Mouse (Mus musculus) lung, postnatal 14 days (tissue): ENCODE results near the gene Ankrd44.
A peak's percentile ranks its signal among the peaks of the same experiment; 100 is the strongest.

Experiments used
- DNase-seq: peaks from one replicate; pipeline ENCODE4 v3.0.0; 2021

Gene Ankrd44

GRCm38 (mm10) chr1:54882856-54883467 lies 43.2 kb downstream of the Ankrd44 start:
- no peak for DNase-seq

DNA sequence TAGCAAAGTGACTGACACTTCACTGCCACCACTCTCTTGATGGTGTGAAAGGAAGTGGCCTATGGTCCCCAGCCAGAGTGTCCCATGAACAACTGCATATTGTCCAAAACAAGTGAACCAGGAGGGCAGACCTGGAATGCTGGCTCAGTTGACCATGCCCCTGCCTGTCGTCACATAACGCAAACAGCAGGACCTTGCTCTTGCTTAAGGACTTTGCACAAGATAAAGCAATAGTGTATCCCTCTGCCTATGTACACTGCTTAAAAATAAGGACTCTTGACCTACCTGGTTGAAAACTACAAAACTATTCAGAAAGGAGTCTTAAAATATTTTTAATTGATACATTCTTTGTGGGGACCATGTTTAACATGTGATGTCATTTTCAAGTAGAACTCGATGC lies 44.7 kb downstream of the Ankrd44 start:
- no peak for DNase-seq

GRCm38 (mm10) chr1:54877423-54878073 lies 48.6 kb downstream of the Ankrd44 start:
- no peak for DNase-seq

DNA sequence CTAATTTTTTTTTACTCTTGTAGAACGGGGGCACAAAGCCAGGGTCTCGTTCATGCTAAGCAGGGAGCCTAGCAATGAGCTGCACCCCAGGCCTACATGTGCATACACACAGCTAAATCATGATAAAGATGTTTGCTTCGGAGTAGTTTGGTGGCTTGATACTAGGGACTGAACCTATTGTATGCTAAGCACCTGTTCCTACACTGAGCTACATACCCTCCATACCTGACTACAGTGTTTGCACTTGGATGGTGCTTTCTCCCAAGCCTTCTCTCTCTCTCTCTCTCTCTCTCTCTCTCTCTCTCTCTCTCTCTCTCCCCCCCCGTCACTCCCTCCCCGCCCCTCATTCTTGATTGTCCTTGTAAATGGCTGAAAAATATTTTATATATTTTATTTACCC lies 49.2 kb downstream of the Ankrd44 start:
- DNase-seq: no peak

DNA sequence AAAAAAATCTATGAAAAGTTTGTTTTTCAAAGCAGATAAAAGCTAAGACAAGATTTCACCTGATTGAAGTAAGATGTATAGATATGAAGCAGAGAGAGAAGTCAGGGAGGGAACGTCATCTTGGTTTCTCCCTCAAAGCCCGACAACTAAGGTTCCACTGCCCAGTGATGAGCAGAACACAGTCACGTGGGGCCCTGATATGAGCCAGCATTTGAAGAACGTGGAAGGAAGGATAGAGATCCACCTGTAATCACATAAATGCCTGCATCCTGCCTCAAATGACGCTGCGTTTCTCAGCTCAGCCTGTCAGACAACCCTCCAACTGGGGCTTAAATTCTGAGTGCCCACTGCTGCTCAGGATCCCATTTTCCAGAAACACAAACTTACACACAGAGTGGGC lies 52.1 kb downstream of the Ankrd44 start:
- no peak for DNase-seq

DNA sequence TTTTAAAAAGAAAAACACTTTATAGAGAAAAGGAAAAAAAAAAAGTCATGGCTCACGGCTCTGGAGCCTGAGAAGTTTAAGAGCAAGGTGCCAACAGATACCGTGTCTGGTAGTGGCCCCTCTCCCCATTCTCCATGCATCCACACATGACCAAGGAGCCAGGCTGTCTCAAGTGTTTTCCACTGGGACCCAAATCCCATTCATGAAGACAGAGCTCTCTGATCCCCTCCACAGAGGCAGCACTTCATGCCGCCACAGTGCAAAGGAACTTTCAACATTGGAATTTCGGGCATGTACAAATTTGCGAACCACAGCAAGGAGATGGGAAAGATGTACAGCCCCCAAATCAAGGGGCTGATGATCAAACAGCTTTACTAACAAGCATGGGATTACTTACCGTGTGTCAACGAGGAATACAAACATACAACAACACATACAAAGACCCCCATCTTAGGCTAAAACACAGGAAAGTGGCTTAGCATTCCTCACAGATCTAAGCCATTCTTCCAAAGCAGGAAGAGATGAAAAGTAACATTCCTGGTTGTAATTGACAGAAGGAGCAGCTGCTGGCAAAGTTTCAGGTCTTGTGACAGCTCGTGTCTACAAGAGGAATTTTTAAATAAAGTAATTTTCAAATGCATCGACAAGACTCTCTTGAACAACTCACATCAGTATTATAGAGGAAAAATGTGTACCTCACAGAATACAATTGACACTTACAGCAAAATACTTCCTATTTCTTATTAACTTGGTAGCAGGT lies 53.1 kb downstream of the Ankrd44 start:
- peak; percentile 44 for DNase-seq

DNA sequence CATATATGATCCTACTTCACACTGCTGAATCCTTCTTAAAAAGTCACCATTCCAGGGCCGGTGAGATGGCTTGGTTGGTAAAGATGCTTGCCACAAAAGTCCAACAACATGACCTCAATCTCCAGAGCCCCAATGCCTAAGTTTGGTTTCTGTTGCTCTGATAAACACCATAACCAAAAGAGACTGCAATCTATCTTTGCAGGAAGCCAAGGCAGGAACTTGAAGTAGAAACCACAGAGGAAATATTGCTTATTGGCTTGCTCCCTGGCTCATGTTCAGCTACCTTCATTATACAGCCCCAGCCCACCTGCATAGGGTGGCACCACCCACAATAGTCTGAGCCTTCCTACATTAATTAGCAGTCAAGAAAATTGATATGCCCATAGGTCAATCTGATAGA lies 54.9 kb downstream of the Ankrd44 start:
- DNase-seq: no peak

GRCm38 (mm10) chr1:54870634-54871033 lies 55.6 kb downstream of the Ankrd44 start:
- no peak for DNase-seq

DNA sequence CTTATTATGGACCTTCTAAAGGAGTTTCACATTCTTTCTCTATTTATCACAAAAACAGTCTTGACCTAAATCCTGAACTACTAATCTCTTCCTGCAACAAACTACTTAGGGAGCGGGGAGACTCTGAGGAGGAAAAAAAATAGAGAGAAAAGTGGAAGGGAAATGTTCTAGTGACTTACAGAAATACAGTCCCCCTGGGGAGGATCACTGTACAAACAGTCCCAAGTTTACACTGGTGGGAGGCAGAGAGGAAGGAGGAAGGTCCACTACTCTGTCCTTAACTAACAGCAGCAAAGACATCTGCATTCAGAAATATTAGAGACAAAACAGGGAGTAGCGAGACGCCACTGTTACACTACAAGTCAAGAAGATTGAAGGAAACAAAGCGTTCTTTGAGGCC lies 59.0 kb downstream of the Ankrd44 start:
- no peak for DNase-seq

DNA sequence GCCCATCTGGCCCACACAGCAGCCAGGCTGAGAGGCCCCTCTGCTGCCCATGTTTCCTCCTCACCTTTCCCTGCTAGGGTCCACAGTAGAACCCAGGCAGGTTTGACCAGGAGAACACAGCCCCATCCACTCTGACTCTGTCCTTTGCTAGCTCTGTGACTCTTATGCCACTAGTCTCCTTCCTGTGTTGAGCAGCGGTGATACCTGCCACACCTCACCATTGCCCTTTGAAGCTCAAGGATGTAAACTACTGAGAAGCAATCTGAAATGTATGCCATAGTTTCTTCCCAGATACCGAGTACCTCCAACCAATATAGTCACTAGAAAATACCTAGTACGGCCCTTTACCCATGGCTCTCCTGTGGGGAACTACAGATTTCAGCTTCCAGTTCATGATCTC lies 60.1 kb downstream of the Ankrd44 start:
- DNase-seq: no peak

DNA sequence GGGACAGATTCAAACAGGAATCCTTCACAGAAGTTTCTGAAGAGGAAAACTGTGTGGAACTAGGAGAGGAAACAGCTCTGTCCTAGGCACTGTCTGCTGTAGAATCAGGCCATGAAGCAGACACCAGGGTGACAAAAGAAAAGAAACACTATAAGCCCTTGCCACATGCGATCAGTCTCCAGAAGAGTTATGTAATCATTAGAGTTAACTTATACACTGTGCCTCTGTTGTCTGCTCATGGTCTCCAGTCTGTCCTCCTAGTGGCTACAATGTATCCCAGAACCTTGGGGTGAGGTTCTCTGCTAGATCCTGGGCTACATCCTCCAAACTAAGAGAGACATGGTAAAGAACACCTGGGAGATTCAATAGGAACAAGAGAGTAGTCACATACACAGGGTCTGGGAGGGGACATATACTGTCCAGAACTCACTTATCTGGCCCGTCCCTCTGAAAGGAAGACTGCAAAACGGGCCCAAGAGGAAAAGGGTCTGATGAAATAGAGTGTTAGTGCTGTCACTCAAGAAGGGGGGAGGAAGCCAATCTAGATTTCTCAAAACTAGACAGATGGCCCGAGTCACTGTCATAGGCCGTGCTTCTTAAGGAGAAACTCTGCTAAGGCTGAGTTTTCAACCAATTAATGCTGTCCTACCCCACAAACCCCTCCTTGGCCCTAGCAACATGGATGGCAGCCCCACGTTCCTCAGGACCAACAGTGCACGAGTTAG lies 61.1 kb downstream of the Ankrd44 start:
- no peak for DNase-seq

GRCm38 (mm10) chr1:54860361-54860760 lies 65.8 kb downstream of the Ankrd44 start:
- DNase-seq: no peak

DNA sequence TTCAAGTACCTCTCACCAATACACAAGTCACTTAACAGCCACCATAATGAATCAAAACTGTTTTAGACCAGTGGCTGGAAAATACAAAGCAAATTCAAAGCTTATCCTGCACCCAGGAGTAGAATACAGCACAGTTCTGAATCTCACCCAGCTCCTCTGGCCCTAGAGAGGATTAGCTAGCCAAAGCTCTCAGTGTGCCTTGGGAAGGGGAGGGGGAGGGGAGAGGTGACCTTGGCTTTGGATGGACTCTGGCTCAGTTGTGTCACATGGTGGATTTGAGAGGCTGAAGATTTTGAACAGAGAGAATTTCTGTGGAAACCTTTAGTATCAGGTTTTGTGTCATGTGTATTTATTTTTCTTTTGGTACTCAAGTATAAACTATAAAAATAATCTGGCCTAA lies 66.3 kb downstream of the Ankrd44 start:
- DNase-seq: no peak

GRCm38 (mm10) chr1:54858898-54859297 lies 67.3 kb downstream of the Ankrd44 start:
- DNase-seq: no peak

DNA sequence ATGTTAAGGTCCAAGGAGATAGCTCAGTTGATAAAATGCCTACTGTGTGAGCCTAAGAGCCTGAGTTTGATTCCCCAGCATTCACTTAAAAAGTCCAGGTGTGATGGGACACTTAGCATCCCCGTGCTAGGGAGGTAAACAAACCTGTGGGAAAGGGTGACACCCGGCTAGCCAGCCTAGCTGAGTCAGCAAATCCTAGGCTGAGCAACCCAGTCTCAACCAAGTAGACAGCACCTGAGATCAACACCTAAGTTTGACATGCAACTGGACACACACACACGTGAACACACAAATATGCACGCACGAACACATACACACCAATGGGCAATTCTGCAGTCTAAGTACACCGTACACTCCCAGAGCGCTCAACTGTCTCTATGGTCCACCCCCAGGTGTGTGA lies 69.7 kb downstream of the Ankrd44 start:
- DNase-seq: no peak

- DNase-seq: no peak
Observed at GRCm38 (mm10) chr1:54855970-54856369, 70.2 kb downstream of the Ankrd44 start.

DNA sequence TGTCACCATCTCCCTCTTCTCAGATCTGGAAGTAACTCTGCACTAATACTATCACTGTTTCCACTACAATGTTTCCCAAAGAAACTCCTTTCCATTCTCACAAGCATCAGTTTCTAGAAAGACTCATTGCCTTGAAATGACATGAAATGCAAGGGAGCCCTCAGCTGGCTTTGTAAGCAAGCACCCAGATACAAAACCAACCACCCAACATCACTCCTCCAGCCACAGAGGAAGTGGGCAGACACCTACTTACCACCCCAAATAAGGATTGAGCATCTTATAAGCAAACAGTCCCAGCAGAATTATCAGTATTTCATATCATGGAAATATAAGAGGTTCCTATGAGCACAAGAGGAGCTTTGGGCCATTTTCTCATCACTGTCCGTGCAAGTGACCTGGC lies 71.8 kb downstream of the Ankrd44 start:
- no peak for DNase-seq

- no peak for DNase-seq
Observed at GRCm38 (mm10) chr1:54853311-54854000, 72.7 kb downstream of the Ankrd44 start.

- no peak for DNase-seq
Observed at GRCm38 (mm10) chr1:54851610-54852009, 74.6 kb downstream of the Ankrd44 start.

- no peak for DNase-seq
Observed at GRCm38 (mm10) chr1:54850077-54850476, 76.1 kb downstream of the Ankrd44 start.

DNA sequence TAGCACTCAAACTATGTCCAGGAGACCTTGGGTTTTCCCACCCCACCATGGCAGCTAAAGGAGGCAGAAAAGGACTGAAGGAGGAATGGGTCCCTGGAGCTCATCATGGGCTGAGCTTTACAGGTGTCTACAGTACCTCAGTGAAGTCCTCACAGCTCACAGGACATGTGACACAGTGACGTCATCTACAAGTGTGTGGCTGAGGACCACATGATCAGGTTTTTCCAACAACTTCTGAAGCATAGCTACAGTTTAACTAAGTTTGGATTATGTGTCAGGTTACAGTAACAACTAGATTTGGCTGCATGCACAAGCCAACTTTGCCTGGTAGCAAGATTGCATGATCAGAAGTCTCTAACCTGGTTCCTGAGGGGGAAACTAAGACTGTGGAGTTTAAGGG lies 78.9 kb downstream of the Ankrd44 start:
- no peak for DNase-seq

DNA sequence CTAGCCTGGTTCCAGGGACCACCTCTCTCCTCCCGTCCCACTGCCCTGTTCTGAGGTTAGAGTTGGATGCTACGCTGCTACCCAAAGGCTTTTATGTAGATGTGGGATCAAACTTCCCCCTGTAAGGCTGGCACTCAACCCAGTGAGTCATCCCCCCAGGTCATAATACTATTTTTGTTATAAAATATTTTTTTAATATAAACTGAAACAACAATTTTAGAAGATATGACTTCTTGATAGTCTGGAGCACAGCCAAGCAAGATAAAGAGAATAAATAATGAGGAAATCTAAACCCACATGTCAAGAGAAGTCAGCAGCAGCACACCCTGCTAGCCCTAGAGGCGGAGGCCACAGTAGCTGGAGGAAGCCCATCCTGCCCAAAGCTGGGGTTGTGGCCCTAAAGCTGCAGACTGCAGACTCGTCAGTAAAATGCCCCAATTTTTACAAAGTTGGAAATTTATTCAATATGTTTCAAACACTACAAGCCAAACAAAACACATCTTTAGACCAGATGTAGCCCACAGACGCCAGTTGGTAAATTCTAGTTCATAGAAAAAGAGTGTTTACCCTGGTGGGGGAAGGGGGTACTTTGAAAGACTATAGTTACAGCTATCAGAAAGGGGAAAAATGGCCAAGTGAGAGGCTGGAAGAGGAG lies 79.7 kb downstream of the Ankrd44 start:
- DNase-seq: no peak
